Mouse (Mus musculus) kidney, postnatal 25 days (tissue): ENCODE data around the gene Teddm2.

Experiments
- DNase-seq, 2 experiments: peaks; one replicate each; pipeline ENCODE4 v3.0.0; 2021; ENCODE audit warnings: mixed read lengths in 2 of 2

The Teddm2 gene

GRCm38 (mm10) chr1:153814278-153814677 is 85.8 kb downstream of the Teddm2 start:
- DNase-seq: no peak

GRCm38 (mm10) chr1:153807390-153807993 is 92.5 kb downstream of the Teddm2 start:
- peak; percentile 49 to 82 for DNase-seq

- no peak for DNase-seq
Measured at GRCm38 (mm10) chr1:153803530-153803929, 96.5 kb downstream of the Teddm2 start.

DNA sequence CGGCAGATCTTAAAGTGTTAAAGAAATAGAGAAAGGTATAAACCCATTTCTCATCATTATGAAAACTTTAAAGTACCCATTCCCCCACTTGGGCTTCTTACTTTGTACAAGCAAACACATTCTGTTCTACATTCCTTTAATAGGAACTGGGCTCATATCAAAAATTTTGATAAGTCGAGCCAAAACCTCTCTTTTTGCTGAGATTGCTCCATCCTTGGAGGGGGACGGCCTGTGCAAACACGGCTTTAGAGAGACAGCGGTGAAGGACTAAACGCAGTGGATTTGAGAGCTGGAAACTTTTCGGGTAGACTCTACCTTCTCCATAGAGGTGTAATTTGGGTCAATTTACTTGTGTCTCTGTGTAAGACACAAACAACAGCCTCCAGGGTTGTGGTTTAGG is 97.3 kb downstream of the Teddm2 start:
- DNase-seq: no peak
